Mouse (Mus musculus) stomach, embryonic 14.5 days (tissue): ENCODE measurements around the gene Fnbp1. TPM values are rescaled to one million over a fixed set of nuclear protein-coding genes. Genes with fewer than 3 reads are reported as not detected.

ENCODE experiments used
- ATAC-seq: fragments of 200-750 bp; cut with Nextera tagmentation; 2 replicates; pipeline ENCODE4 v1.8.0; 2017; ENCODE audit warnings: low read depth, moderate TSS enrichment; ENCODE audit not compliant: insufficient number of reproducible peaks, insufficient read depth, low FRiP score
- H3K27ac ChIP-seq: fragments of 300-500 bp; sonication (generic); 2 replicates; pipeline ENCODE4 v1.5.1; 2014; ENCODE audit warnings: mild to moderate bottlenecking, low read length, moderate library complexity, mixed read lengths
- H3K27me3 ChIP-seq: fragments of 300-500 bp; sonication (generic); 2 replicates; pipeline ENCODE4 v1.6.1; 2014; ENCODE audit warnings: low read length, control low read depth, mixed read lengths; ENCODE audit not compliant: control insufficient read depth, insufficient read depth
- H3K36me3 ChIP-seq: fragments of 300-500 bp; sonication (generic); 2 replicates; pipeline ENCODE4 v1.6.1; 2014; ENCODE audit warnings: mild to moderate bottlenecking, control low read depth, low read length, moderate library complexity, mixed read lengths; ENCODE audit not compliant: control insufficient read depth, insufficient read depth
- H3K4me1 ChIP-seq: fragments of 300-500 bp; sonication (generic); 2 replicates; pipeline ENCODE4 v1.6.1; 2014; ENCODE audit warnings: low read length, control low read depth, mixed read lengths; ENCODE audit not compliant: control insufficient read depth, insufficient read depth
- H3K4me2 ChIP-seq: fragments of 300-500 bp; sonication (generic); replicated peaks from 2 replicates; pipeline ENCODE4 v1.6.1; 2014; ENCODE audit warnings: low read depth, low read length, control low read depth
- H3K4me3 ChIP-seq: fragments of 300-500 bp; sonication (generic); 2 replicates; pipeline ENCODE4 v1.5.1; 2014; ENCODE audit warnings: low read depth, low read length, control low read depth
- H3K9ac ChIP-seq: fragments of 300-500 bp; sonication (generic); replicated peaks from 2 replicates; pipeline ENCODE4 v1.6.1; 2014; ENCODE audit warnings: low read depth, mild to moderate bottlenecking, control low read depth, low read length, moderate library complexity, mixed read lengths
- H3K9me3 ChIP-seq: fragments of 300-500 bp; sonication (generic); 2 replicates; pipeline ENCODE4 v1.6.1; 2016; ENCODE audit warnings: low read depth, low read length, control low read depth; ENCODE audit not compliant: control insufficient read depth
- WGBS: fragments of 180-500 bp; shearing (Covaris S2); extraction: QIAGEN DNeasy Blood & Tissue Kit; methylation state at CpG from one replicate; pipeline ENCODE4 v1.1.7; 2014; 5-methylcytosine and 5-hydroxymethylcytosine counted together
- polyA plus RNA-seq: library from polyadenylated mRNA; unstranded; fragments of >200 nt; fragmentation: Nextera tagmentation; extraction: Ambion mirVana; gene quantifications from 2 replicates; pipeline ENCODE4 v1.2.1, GENCODE M21; 2014

The Fnbp1 gene
- polyA plus RNA-seq, 1 experiment from 2014 or later = 39.2 TPM

DNA sequence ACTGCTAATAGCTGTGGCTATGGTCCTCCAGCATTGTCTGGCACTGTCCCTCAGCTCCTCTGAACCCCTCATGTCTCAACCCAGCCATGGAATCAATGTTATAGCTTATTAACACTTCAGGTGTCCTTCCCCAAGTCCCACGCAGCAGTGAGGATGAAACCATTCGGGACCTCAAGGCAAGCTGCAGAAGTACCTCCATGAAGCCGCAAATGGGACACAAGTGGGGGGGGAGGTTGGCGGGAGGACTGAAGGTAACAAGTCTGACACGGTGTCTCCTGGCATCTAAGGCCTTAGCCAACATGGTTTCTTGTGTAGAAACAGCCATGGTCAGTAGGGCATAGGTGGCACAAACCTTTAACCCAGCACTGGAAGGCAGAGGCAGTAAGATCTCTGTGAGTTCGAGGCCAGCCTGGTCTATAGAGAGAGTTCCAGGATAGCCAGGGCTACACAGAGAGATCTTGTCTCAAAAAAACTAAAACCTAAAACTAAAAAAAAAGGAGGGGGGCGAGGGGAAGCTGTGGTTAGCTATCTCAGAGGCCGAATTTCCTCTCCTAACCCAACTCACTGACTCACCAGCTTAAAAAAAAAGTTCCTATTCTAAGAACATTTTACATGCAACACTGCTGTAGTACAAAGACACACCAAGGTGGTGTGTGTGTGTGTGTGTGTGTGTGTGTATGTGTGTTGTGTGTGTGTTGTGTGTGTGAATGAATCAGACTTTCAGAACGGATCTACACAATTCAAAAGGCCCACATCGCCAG, 79.8 kb downstream of the Fnbp1 start:
- Histone ChIP-seq H3K4me3 (no peak overlapping the region), H3K9ac (no peak overlapping the region), H3K27me3 (no peaks in the 10 kb centered on the region), H3K4me1 (no peaks in the 10 kb centered on the region), H3K9me3 (no peaks in the 10 kb centered on the region), H3K36me3 (peaks cover 9% of the 10 kb centered on the region), H3K27ac (no peak overlapping the region), H3K4me2 (no peak overlapping the region)
- ATAC-seq = no peak
- 91% methylated on average over 10 of the region's 10 CpGs for WGBS

DNA sequence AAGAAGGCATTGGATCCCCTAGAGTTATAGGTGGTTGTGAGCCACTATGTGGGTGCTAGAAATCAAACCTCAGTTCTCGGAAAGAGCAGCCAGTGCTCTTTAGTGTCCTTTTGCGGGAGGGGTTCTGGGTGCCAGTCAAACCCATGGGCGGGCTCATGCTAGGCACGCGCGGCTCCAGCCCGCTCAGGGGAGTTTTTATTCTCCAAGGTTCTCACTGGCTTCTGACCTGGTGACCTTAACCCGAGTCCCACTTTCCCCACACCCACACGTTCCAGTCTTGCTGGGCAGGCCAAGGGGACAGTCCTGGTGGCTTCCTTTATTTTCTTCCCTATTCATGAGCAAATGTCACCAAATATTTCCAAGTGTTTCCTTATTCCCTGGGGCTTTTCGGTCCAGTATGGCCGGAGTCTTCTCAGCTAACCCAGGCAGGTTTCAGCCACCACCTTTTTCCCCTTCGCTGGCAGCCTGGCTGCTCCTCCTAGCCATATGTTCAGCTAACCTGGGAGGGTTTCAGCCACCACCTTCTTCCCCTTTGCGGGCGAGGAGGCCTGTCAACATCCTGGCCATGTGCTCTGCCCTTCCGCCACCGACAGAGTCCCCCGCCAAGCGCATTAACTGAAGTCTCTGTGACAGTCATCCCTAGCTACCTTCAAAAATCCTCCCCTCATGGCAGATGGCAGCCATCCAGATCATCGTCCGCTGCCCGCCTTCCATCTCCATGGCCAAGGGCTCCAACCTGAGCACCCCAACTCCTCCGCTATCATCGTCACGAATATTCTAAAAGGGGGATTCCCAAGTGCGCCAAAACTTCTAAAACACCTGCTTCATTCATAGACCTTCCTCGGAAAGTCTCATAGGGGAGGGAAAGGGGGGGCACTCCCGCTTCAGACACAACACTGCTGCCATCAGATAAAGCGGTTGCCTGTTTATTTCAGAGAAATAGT, 80.7 kb downstream of the Fnbp1 start:
- no peaks in the 10 kb centered on the region for H3K27me3 ChIP-seq
- no peaks in the 10 kb centered on the region for H3K9me3 ChIP-seq
- no peak overlapping the region for H3K4me2 ChIP-seq
- H3K9ac ChIP-seq = no peak overlapping the region
- no peak overlapping the region for H3K4me3 ChIP-seq
- peaks cover 16% of the 10 kb centered on the region for H3K36me3 ChIP-seq
- no peak for ATAC-seq
- no peak overlapping the region for H3K27ac ChIP-seq
- 81% methylated on average over 28 of the region's 28 CpGs for WGBS
- H3K4me1 ChIP-seq = no peaks in the 10 kb centered on the region

DNA sequence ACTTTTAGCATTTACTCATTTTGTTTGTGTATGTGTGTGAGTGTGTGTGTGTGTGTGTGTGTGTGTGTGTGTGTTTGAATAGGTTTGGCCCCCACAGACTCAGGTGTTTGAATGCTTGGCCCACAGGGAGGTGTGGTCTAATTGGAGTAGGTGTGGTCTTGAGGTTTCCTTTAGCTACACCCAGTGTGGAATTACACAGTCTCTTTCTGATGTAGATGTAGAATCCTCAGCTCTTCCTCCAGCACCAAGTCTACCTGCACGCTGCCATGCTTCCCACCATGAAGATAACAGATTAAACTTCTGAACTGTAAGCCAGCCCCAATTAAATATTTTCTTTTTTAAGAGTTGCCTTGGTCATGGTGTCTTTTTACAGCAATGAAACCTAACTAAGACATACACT, 81.5 kb downstream of the Fnbp1 start:
- no peaks in the 10 kb centered on the region for H3K4me1 ChIP-seq
- no peak overlapping the region for H3K9ac ChIP-seq
- H3K9me3 ChIP-seq = no peaks in the 10 kb centered on the region
- no peak overlapping the region for H3K4me3 ChIP-seq
- no peak overlapping the region for H3K4me2 ChIP-seq
- ATAC-seq = no peak
- no peak overlapping the region for H3K27ac ChIP-seq
- H3K27me3 ChIP-seq = no peaks in the 10 kb centered on the region
- WGBS = 89% methylated on average over 1 of the region's 1 CpGs
- H3K36me3 ChIP-seq = peaks cover 21% of the 10 kb centered on the region

DNA sequence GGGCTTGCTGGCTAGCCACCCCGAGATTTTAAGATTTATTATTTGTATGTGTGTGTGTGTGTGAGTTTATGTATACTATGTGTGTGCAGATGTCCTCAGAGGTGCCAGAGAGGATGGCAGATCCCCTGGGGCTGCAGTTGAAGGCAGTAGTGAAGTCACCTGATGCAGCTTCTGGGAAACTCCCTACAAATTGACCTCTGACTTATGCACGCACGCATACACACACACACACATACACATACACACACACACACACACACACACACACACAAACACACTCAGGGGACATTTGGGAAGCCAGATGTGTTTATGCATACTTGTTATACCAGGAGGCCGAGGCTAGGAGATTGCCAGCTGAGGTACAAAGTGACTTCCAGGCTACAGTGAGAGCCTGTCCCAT, 83.4 kb downstream of the Fnbp1 start:
- H3K27me3 ChIP-seq = no peaks in the 10 kb centered on the region
- no peak overlapping the region for H3K4me3 ChIP-seq
- H3K4me1 ChIP-seq = no peaks in the 10 kb centered on the region
- no peak overlapping the region for H3K27ac ChIP-seq
- no peak overlapping the region for H3K9ac ChIP-seq
- no peak overlapping the region for H3K4me2 ChIP-seq
- no peak for ATAC-seq
- H3K9me3 ChIP-seq = no peaks in the 10 kb centered on the region
- peaks cover 29% of the 10 kb centered on the region for H3K36me3 ChIP-seq
- WGBS = 80% methylated on average over 4 of the region's 4 CpGs

DNA sequence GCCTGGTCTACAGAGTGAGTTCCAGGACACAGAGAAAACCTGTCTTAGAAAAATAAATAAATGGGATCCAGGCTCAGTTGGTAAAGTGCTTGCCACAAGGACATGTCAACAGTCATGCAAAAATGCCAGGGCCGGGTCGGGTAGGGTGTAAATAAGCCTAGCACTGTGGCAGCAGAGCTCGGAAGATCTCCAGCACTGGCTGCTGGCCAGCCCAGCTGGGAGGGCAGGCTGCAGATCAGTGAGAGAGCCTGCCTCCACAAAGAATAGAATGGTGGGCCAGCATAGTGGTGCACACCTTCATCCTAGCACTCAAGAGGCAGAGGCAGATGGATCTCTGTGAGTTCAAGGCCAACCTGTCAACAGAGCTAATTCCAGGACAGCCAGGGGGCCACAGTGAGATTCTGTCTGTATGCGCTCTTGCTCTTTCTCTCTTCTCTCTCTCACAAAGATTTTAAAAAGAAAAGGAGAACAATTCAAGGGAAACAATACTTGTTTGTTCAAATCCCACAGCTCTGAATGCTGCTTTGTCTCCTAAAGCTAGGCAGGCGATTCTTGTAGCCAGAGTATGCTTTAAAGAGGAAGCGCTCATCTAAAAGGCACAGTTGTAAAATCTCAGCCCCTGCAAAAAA, 84.1 kb downstream of the Fnbp1 start:
- Histone ChIP-seq H3K4me1 (no peaks in the 10 kb centered on the region), H3K4me2 (no peak overlapping the region), H3K27me3 (no peaks in the 10 kb centered on the region), H3K36me3 (peaks cover 32% of the 10 kb centered on the region), H3K4me3 (no peak overlapping the region), H3K27ac (no peak overlapping the region), H3K9me3 (no peaks in the 10 kb centered on the region), H3K9ac (no peak overlapping the region)
- WGBS = 77% methylated on average over 6 of the region's 6 CpGs
- no peak for ATAC-seq

DNA sequence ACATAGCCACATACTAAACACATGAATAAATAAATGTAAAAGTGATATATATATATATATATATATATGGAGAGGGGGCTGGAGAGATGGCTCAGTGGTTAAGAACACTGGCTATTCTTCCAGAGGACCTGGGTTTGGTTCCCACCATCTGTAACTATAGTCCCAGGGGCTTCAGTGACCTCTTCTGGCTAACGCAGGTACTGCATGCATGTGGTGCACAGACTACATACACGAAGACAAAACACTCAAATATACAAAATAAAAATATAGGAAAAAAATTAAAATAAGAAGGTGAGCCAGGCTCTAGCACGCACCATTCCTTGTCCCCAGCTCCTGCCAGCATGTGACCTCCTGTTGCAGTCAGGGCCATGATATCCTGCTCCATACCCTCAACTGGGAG, 85.7 kb downstream of the Fnbp1 start:
- Histone ChIP-seq H3K27me3 (no peaks in the 10 kb centered on the region), H3K9ac (no peak overlapping the region), H3K27ac (no peak overlapping the region), H3K36me3 (peaks cover 32% of the 10 kb centered on the region), H3K4me3 (no peak overlapping the region), H3K9me3 (no peaks in the 10 kb centered on the region), H3K4me1 (no peaks in the 10 kb centered on the region), H3K4me2 (no peak overlapping the region)
- 96% methylated on average over 3 of the region's 3 CpGs for WGBS
- no peak for ATAC-seq

DNA sequence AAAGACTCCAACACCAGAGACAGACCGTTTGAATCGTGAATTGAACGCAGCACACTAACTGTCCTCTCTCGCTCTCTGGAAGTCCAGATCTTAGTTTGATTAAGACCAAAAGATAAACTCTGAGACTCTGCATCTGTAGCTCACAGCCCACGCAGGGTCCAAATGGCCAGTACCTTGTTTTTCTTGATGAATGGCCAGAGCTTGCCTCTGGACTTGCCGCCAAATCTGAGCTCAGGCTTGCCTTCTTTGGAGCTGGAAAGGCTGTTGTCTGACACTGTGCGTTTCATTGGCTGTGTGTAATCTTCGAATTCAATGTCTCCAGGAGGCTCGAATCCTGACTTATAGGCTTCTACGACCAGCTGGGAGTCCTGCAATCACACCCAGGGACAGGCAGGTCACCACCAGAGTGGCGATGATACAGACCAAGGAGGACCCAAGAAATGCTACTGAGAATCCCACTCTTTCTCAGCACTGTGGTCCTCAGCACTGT, 87.9 kb downstream of the Fnbp1 start:
- WGBS = 91% methylated on average over 11 of the region's 11 CpGs
- H3K4me2 ChIP-seq = no peak overlapping the region
- no peak for ATAC-seq
- H3K9ac ChIP-seq = no peak overlapping the region
- no peaks in the 10 kb centered on the region for H3K4me1 ChIP-seq
- H3K4me3 ChIP-seq = no peak overlapping the region
- H3K27me3 ChIP-seq = no peaks in the 10 kb centered on the region
- H3K36me3 ChIP-seq = peaks cover 32% of the 10 kb centered on the region
- H3K9me3 ChIP-seq = no peaks in the 10 kb centered on the region
- H3K27ac ChIP-seq = no peak overlapping the region

DNA sequence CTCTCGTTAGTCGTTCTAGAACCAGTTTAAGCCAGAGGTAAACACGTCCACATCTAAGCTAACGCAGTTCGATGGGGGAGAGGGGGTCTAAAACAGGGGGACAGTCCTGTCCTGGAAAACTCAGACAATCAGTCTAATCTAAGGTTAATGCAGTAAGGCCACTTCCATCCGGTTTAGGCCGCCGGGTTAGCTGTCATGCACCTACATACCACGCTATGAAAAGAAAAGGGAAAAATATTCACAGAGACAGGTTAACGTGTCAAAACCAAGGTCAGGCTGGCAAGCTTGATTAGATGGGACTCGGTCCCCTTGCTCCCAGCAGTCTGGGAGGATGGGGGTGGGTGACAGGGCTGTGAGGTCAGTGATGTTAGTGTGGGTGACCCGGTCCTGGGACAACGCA, 88.4 kb downstream of the Fnbp1 start:
- H3K9ac ChIP-seq = no peak overlapping the region
- H3K27me3 ChIP-seq = no peaks in the 10 kb centered on the region
- no peaks in the 10 kb centered on the region for H3K9me3 ChIP-seq
- H3K27ac ChIP-seq = no peak overlapping the region
- H3K4me1 ChIP-seq = no peaks in the 10 kb centered on the region
- H3K4me3 ChIP-seq = no peak overlapping the region
- 92% methylated on average over 13 of the region's 13 CpGs for WGBS
- H3K4me2 ChIP-seq = no peak overlapping the region
- ATAC-seq = no peak
- H3K36me3 ChIP-seq = peaks cover 28% of the 10 kb centered on the region
